Mouse (Mus musculus) adipocyte (in vitro differentiated cells): ENCODE measurements around the gene Mrps15.
A peak's percentile ranks its signal among the peaks of the same experiment; 100 is the strongest.
"Not testable (repeated sequence)": the region's sequence is repeated elsewhere in the genome, so short reads cannot be mapped to it uniquely, and the experiment has no call there.

Source experiments
- DNase-seq: peaks from one replicate; pipeline ENCODE4 v3.0.0-alpha.2; 2016; ENCODE audit warnings: low spot score

Gene Mrps15

DNA sequence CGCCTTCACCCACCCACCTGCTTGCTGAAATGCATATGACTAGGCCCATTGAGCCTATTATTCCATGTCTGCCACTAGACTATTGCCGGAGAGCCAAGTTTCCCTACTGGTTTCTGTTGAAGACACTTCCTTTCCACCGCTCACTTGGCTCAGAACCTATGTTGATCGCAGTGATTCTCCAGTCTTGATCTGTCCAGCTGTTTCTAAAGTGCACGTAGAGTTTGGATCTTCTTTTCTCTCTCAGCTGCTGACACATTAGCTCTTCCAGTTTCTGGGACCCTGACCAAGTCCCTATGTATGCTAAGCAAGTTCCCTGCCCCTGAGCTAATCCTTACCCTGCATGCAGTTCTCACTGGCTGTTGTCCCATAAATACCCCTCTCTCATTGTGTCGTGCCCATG lies 31.1 kb downstream of the Mrps15 start:
- DNase-seq = no peak

DNA sequence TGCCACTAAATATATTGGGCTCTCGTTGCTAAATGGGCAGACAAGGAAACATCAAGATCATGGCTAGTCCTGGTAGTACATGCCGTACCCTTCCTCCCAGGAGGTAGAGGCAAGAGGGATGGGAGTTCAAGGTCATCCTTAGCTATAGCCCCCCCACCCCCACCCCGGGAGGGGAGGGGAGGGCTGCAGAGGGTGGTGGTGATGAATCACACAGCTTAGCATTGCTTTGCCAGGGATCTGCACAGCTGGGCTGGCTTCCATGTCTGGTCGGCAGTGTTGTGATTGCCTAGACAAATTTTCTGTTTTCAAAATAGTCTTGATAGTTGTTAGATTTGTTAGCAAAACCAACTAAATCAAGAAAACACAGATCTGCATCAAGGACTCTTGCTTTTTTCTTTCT lies 32.5 kb downstream of the Mrps15 start:
- DNase-seq = peak; percentile 51

DNA sequence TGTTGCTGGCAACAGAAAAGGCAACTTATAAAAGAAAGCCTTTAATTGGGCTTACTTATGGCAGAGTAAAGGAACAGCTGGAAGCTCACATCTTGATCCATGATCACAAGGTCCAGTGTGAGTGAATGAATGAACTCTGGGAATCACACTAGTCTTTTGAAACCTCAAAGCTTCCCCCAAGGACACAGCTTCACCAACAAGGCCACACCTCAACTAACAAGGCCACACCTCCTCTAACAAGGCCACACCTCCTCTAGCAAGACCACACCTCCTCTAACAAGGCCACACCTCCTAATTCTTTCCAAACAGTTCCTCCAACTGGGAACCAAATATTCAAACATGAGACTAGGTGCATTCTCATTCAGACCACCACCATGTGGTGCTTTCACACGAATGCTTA lies 34.9 kb downstream of the Mrps15 start:
- no peak for DNase-seq

DNA sequence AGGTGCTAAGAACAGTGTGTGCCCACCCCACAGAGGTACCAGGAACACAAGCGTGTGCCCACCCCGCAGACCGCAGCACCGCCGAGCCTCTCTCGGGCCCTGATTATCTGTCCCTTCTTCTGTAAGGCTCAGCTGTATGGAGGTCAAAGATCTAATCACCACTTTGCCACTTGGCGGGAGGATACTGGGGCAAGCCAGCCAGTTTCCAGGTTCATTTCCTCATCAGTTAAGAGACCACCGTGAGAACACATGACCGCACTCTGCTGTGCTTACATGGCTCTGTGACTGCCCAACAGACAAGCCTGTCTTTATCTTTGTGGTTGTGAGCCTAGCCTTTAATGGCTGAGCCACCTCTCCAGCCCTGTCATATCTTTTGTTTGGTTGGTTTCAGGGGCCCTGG lies 36.3 kb downstream of the Mrps15 start:
- no peak for DNase-seq

DNA sequence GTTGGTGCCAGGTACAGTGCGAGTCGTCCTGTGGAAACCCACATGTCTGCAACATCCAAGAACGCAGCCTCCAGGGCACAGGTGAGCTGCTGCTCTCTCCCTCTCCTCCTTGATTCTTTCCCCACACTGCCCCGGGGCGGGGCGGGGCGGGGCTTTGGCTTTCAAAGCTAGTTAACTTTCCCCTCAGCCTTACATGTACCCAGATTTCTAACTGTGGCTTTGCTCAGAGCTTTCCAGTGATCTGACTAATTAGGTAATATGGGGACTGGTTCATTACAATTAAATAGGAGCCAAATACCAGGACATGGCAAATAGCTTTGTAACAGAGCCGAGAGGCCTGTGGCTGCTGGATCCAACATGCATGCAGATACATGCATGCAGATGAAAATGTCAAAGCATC lies 37.7 kb downstream of the Mrps15 start:
- no peak for DNase-seq

DNA sequence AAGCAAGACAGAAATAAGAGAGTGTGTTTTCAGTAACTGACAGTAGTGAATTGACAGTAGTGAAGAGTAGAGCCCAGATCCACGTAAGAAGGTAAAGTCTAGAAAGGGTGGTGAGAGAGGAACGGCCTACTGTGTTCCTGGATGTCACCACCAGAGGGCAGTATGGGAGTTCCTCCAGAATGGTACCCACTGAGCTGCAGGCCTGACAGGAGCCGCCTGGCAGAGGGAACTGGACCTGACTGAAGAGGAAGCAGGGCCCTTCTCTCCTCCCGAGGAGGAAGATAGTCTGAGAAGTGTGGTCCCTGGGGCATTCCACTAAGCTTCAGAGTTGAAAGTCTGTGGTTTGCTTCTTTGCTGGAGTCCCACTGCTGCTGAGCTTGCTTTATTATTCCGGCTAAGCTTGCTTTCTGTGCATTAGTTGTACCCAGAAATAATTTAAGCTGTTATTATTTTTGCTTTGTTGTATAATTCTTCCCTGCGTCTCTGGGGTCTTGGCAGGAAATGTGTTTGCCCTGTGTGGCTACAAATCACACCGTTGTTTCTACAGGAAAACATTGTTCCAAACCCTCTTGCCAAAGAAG lies 39.4 kb downstream of the Mrps15 start:
- DNase-seq = peak; percentile 88

DNA sequence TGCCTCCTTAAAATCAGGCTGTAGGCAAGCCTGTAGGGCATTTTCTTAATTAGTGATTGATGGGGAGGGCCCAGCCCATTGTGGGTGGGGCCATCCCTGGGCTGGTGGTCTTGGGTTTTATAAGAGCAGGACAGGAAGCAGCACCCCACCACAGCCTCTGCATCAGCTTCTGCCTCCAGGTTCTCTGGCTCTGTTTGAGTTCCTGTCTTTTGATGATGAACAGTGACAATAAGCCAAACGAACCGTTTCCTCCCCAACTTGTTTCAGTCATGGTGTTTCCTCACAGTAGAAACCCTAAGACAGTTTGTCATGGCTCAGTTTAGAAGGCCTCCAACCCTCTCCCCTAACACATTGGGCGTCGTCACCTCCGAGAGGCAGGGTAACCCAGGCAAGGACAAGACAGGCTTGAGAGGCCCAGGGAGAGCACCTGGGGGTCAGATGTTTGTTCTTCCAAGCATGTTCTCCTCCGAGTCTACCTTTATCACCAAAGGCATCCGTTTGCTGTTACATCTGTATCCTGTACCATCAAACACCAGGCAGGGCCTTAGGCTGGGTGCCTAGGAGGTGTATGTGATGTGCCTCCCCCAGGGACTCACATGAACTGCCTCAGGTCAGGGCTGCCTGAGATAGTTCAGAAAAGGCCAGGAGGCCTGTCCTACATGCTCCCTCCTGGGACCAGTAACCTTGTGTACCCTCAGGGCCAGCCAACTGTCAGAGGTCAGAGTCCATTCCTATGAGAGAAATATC lies 43.5 kb downstream of the Mrps15 start:
- DNase-seq = no peak

DNA sequence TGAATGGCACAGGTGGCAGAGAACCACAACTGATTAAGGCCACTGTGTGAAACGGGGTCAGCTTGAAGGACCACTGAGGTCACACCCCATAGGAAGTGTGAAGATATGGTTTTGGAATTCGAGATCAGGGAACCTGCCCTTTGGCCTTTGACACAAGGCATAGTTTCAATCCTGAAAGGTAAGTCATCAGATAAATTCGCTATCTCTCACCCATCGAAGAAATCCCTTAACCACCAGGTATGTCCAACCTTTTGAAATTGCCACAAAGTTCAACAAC lies 44.1 kb downstream of the Mrps15 start:
- DNase-seq = no peak

DNA sequence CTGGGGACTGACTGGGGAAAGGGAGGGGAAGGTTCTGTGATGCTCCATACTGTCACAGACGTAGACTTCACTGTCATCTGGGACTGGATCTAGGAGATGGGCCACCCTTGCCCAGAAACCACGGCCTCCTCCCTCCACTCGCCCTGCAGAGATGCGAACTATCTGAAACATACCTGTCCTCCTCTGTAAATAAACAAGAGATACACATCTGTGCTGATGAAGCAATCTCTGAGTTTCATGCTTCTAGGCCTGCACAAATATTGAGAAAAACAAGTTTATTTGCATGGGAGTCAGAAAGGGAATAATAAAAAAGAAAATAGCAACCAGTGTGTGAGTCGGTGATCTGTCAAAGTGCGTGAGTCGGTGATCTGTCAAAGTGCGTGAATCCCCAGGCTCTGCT lies 45.1 kb downstream of the Mrps15 start:
- DNase-seq = no peak

DNA sequence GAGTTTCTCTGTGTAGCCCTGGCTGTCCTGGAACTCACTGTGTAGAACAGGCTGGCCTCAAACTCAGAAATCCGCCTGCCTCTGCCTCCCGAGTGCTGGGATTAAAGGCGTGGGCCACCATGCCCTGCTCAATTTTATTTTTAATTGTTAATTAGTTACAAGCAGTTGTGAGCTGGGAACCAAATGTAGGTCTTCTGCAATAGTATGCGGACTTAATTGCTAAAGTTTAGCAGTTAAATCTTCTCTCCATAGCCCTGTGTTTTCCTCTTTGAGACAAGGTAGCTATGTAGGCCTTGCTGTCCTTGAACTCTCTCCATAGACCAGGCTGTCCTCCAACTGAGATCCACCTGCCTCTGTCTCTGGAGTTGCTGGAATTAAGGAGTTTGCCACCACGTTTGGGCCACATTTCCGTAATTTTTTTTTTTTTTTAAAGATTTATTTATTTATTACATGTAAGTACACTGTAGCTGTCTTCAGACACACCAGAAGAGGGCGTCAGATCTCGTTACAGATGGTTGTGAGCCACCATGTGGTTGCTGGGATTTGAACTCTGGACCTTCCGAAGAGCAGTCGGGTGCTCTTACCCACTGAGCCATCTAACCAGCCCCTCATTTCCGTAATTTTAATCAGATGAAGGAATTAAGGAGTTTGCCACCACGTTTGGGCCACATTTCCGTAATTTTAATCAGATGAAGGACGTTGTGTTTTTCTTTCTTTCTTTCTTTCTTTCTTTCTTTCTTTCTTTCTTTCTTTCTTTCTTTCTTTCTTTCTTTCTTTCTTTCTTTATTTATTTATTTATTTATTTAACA lies 49.1 kb downstream of the Mrps15 start:
- DNase-seq = not testable (repeated sequence)

DNA sequence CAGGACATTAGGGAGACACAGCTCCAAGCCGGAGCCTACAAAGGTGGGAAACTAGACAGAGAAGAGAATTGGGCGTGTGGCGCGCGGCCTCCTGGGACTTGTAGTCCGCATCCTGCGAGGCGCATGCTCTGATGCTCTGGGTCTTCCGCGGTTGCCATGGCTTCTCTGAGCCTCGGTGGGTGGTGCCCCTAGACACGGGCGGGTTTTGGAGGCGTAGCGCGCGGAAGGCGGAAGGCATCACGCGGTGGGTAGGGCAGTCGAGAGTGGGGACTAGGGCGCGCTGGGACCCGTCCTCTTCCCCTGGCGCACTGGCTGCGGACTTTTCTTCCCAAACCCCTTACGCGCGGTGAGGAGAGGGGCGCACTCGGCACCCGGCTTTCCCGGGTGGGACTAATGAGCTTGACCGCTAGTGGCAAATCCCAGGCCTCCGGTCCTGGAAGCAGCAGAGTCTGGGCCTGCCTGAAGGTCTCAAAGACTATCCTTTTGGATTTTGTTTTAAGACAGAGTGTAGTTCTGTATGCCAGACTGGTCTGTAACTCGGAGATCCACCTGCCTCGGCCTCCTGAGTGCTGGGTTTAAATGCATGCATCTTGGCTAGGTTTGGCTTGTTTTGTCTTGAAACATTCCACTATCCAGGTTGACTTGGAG lies 49.9 kb downstream of the Mrps15 start, which contains the start of gene Lsm10:
TSS of gene Lsm10 (plus strand) at position 160 of the 648 bp plus-strand sequence.
- peak; percentile 93 for DNase-seq

DNA sequence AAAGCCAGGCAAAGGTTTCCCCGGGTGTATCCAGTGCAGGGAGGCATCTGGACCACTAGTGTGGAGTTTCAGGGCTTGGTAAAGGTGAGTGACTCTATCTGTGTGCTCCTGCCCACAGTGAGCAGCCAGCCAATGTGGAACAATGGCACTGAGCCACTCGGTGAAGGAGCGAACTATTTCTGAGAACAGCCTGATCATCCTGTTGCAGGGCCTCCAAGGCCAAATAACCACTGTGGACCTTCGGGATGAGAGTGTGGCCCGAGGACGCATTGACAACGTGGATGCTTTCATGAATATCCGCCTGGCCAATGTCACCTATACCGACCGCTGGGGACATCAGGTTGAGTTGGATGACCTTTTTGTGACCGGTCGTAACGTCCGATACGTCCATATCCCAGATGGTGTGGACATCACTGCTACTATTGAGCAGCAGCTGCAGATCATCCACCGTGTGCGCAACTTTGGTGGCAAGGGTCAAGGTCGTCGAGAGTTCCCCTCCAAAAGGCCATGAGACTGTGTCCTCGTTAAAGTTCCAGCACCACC lies 51.1 kb downstream of the Mrps15 start:
- no peak for DNase-seq

DNA sequence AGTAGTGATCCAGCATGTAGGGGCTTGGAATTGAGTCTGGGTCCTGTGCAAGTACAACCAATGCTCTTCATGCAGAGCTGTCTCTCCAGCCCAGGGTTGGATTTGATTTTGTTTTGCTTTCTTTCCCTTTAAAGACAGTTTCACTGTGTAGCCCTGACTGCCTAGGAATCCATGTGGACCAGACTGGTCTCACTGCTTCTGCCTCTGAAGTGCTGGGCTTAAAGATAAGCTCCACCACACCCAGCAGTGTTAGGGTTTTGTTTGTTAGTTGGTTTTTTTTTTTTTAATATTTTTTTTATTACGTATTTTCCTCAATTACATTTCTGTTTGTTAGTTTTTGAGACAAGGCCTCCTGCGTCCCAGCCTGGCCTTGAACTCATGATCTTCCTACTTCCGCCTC lies 52.6 kb downstream of the Mrps15 start:
- no peak for DNase-seq

DNA sequence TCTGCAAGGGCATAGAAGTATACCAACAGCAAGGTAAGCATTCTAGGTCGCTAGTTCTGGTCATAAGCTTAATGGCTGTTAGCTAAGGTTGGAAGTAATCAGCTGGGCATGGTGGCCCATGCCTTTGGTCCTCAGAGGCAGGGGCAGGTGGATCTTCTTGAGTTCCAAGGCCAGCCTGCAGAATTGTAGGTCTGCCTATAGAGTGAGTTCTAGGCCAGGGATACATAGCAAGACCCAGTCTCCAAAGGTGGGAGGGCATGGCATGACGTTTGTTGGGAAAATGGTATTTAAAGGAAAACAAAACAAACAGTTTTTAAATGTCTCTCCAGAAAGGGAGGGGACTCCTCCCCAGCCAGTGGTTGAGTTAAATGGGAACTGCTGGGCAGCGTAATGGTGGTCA lies 54.0 kb downstream of the Mrps15 start:
- no peak for DNase-seq

DNA sequence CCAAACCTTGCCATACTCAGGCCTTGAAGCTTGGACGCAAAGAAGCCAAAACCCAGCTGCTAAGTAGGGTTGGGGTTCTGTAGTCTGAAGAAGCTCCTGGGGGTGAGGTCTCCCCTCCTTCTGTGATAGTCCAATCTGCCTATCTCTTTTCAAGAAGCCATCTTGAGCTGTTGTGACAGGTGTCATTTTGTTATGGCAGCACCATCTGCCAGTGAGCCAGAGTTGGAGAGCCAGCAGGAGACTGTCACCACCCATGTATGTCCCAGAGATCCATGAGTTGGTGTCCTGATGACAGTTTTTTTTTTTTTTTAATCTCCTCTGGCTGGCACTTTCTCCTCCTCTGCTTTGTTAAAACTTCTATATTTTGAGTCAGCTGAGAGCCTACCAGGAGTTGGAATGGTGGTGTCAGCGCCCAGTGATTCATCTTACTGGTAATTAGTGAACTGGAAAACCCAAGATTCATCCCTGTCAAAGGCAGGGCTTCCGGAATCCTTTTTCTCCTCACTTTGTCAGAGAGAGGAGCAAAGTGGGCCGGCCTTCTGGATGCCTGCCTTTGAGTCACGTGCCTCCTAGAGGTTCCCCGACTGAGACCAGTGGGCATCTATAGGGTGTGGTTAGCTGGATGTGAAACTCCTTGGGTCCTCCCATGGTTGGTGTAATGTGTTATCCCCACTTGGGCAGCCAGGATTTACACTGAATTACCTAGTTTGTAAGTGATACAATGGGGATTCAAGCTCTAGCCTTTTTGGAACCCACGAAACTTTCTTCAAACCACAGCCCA lies 55.5 kb downstream of the Mrps15 start:
- DNase-seq = peak; percentile 75

DNA sequence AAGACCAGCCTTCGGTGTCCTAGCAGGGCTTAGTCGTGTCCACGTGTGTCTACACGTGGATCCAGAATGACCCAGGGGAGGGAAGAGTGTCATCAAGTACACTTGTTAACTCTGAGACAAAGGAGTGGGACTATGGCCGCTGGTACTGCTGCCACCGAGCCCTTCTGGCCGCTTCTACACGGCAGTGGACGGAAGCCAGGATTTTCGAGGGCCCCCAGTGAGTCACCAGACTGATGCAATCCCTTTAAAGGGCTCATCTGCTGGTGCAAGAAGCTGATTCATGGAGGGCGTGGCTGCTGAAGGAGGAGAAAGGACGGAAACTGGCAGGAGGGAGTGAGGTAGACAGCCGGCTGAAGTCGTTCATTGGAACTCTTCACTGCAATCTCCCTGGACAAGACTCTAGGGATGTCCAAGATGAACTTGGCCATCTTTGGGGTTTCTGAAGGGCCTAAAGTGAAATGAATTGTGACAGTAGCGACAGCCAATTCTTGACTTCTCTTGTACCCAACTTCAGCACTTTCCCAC lies 56.4 kb downstream of the Mrps15 start:
- peak; percentile 98 for DNase-seq

DNA sequence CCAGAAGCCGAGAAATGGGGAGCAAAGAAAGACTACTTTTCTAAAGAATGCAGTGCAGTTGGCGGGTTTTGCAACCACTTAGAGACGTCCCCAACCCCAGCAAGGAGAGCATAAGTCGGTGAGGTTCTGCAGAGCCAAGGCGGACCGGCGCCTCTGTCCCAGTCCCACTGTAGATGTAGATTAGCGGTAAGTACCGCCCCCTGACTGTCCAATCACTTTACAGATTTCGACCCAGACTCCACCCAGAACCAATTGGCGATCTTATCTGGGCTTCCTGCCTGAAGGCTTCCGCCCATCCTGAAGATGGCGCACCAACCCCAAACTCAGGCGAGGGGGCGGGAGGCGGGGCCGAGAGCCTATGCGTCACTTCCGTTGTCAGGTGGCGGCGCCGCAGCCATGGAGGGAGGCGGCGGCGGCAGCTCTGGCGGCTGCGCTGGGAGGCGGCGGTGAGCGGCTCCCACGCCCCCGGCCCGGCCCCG lies 56.9 kb downstream of the Mrps15 start, which contains the start of gene Stk40:
TSS of gene Stk40 (plus strand) at position 368 of the 479 bp plus-strand sequence.
- peak; percentile 98 for DNase-seq

DNA sequence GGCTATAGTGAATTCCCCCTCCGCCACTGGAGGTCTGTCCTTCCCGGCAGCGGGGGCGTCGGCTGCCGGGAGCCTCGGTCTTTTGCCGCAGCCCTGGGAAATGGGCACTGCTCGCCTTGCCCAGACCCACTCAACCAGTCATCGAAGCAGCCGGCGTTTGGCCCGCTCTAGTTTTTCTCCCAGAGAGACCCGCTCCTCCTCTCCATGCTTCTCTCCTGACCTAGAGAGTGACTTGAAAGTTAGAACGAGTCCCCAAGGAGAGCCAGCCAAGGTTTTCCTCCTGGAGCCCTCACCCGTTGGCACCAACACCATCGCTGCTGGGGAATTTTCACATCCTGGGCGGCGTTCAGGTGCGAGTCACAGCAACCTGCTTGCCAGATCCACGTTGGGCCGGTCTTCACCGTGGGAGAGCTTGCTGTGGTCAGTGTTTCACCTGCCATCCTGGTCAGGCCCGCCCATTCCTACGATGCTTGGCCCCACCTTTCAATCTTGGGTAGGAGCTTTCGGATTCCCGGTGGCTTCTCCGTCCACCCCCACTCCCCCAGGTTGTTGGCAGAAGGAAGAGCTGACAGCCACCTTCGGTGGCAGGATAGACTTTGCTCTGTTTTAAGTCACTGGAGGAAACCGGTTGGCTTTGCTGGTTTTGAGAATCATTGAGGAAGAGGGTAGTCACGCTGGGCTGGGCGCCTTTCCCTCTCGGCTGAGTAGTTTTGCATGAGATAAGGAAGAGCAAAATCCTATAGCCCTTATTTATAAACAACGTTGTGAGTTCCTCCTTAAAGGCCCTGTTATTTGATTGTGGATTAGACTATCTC lies 57.7 kb downstream of the Mrps15 start:
- DNase-seq = no peak
